In the genomic region with DNA sequence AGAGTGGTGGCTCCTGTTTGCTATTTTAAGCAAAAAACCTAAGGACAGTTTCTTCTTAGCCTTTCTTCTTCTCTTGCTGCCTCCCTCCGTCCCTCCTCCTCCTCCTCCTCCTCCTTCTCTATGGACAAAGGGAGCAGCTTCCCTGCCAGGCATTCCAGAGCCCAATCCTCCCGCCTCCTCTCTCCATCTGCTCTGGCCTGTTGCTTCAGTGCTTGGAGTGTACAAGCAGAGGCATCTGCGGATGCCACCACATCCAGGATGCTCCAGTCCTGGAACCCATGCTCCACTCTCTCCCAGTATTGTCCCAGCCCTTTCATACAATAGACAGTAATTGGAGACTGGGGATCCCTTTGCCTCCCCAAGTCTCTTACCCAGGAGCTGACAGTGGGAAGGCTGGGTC, we compare ENCODE assay signal across 8 mouse cellular contexts. TPM values are rescaled to one million over a fixed set of nuclear protein-coding genes. Genes with fewer than 3 reads are reported as not detected.
DNase-seq lines count a peak whose midpoint lies in the region; ATAC-seq and TF ChIP-seq lines count a peak whose summit lies in the region.

No protein-coding gene starts in this region.

- H3K4me1 ChIP-seq in CH12.LX (ENCODE audit: control insufficient read depth in 1 of 2, insufficient read depth in 2 of 2), result peaks cover 7 to 46% of the 10 kb centered on the region in 2 experiments
- peaks cover 15% of the 10 kb centered on the region for H3K4me1 ChIP-seq in bone marrow macrophage, adult 2 months (ENCODE audit: control insufficient read depth, insufficient read depth, low read length)
- H3K4me1 ChIP-seq in forebrain, embryonic 15.5 days, result peaks cover 27% of the 10 kb centered on the region
- H3K4me1 ChIP-seq in limb, embryonic 13.5 days, result peaks cover 11% of the 10 kb centered on the region
- H3K4me1 ChIP-seq in neural tube, embryonic 11.5 days (ENCODE audit: control insufficient read depth, insufficient read depth, low read length), result peaks cover 19% of the 10 kb centered on the region

- WGBS in forebrain, embryonic 15.5 days, result 0% methylated on average over 3 of the region's 3 CpGs
- WGBS in limb, embryonic 13.5 days, result 10% methylated on average over 3 of the region's 3 CpGs
- WGBS in neural tube, embryonic 11.5 days, result 2% methylated on average over 3 of the region's 3 CpGs

- no peak for TF ChIP-seq EP300 in CH12.LX (IDR thresholded peaks at IDR 0.05; ENCODE audit: low read length)

- no peaks in the 10 kb centered on the region for H3K27me3 ChIP-seq in CH12.LX (replicated peaks)
- no peaks in the 10 kb centered on the region for H3K27me3 ChIP-seq in forebrain, embryonic 15.5 days
- H3K27me3 ChIP-seq in limb, embryonic 13.5 days, result peaks cover 12% of the 10 kb centered on the region
- H3K27me3 ChIP-seq in neural tube, embryonic 11.5 days (ENCODE audit: control insufficient read depth, insufficient read depth, low read length), result no peaks in the 10 kb centered on the region

- peak overlapping the region; percentile 80 for H3K9ac ChIP-seq in CH12.LX (ENCODE audit: insufficient read depth, low read depth)
- peak overlapping the region; percentile 80 for H3K9ac ChIP-seq in forebrain, embryonic 15.5 days (replicated peaks)
- peak overlapping the region; percentile 39; the same call in 1 of the 2 replicates for H3K9ac ChIP-seq in limb, embryonic 13.5 days
- peak overlapping the region; percentile 99 for H3K9ac ChIP-seq in neural tube, embryonic 11.5 days (ENCODE audit: low read length)

- no peak for DNase-seq in CH12.LX (ENCODE audit: extremely low read depth)
- peak; percentile 43 for DNase-seq in heart, postnatal 4 days
- DNase-seq in neural tube, embryonic 11.5 days (ENCODE audit: low spot score), result peak; percentile 61
- DNase-seq in urinary bladder, postnatal 10 days (ENCODE audit: low spot score), result no peak

- peak overlapping the region; percentile 73 to 99 (median 96) for H3K4me3 ChIP-seq in CH12.LX (replicated peaks in 1 of 3; ENCODE audit: low read depth in 2 of 3, low read length in 2 of 3, poor library complexity in 1 of 3)
- H3K4me3 ChIP-seq in bone marrow macrophage, adult 2 months (ENCODE audit: insufficient read depth, low read length), result peak overlapping the region; percentile 96
- peak overlapping the region; percentile 75 for H3K4me3 ChIP-seq in forebrain, embryonic 15.5 days
- peak overlapping the region; percentile 79 for H3K4me3 ChIP-seq in limb, embryonic 13.5 days
- H3K4me3 ChIP-seq in neural tube, embryonic 11.5 days (ENCODE audit: low read depth, low read length), result peak overlapping the region; percentile 89

- no peak for TF ChIP-seq POLR2A in CH12.LX (IDR thresholded peaks at IDR 0.05; ENCODE audit: low read depth, low read length)
- no peak for TF ChIP-seq POLR2A in bone marrow macrophage, adult 2 months (IDR thresholded peaks at IDR 0.05; ENCODE audit: borderline replicate concordance, low read depth, low read length)

- TF ChIP-seq CTCF in CH12.LX (conservative IDR thresholded peaks at IDR 0.05 in 1 of 2, IDR thresholded peaks at IDR 0.05 in 1 of 2; ENCODE audit: low read depth in 2 of 2, low read length in 2 of 2), result no peak
- TF ChIP-seq CTCF in bone marrow macrophage, adult 2 months (IDR thresholded peaks at IDR 0.05; ENCODE audit: low read depth, low read length), result no peak

- H3K27ac ChIP-seq in CH12.LX (ENCODE audit: insufficient read depth, low read depth), result no peak overlapping the region
- H3K27ac ChIP-seq in bone marrow macrophage, adult 2 months (ENCODE audit: insufficient read depth, low read depth, low read length), result no peak overlapping the region
- H3K27ac ChIP-seq in forebrain, embryonic 15.5 days (replicated peaks), result peak overlapping the region; percentile 90
- H3K27ac ChIP-seq in limb, embryonic 13.5 days, result no peak overlapping the region
- H3K27ac ChIP-seq in neural tube, embryonic 11.5 days (ENCODE audit: low read depth, low read length), result peak overlapping the region; percentile 97

- H3K79me2 ChIP-seq in CH12.LX (replicated peaks; ENCODE audit: control insufficient read depth, extremely low read depth, insufficient read depth, poor library complexity, severe bottlenecking), result peaks cover 18% of the 10 kb centered on the region

- peak overlapping the region; percentile 83 for H3K4me2 ChIP-seq in CH12.LX (ENCODE audit: insufficient read depth, low read depth, poor library complexity, severe bottlenecking)
- H3K4me2 ChIP-seq in forebrain, embryonic 15.5 days (replicated peaks), result peak overlapping the region; percentile 65
- H3K4me2 ChIP-seq in limb, embryonic 13.5 days (replicated peaks), result peak overlapping the region; percentile 92
- H3K4me2 ChIP-seq in neural tube, embryonic 11.5 days (ENCODE audit: low read depth), result peak overlapping the region; percentile 52

- dilution Hi-C loops in CH12.LX (cut with MboI; ENCODE audit: extremely low pct_ligation_motif_present, extremely low pct_unique_long_range_greater_than_20kb, low sequenced_read_pairs), result no loop called here

- TF ChIP-seq RAD21 in CH12.LX (IDR thresholded peaks at IDR 0.05; ENCODE audit: low read depth, low read length), result no peak

- peak; percentile 44 for ATAC-seq in forebrain, embryonic 15.5 days (replicated peaks)
- no peak for ATAC-seq in limb, embryonic 13.5 days (ENCODE audit: low FRiP score, low read depth)
- peak; percentile 31; the same call in 1 of the 2 replicates for ATAC-seq in neural tube, embryonic 11.5 days (ENCODE audit: insufficient read depth, low FRiP score, low TSS enrichment)
- ATAC-seq in granulocyte monocyte progenitor cell, adult 5-6 weeks (replicated peaks; ENCODE audit: poor library complexity, severe bottlenecking), result no peak

- in situ Hi-C loops in CH12.LX (cut with MboI; ENCODE audit: low pct_ligation_motif_present, low pct_unique_long_range_greater_than_20kb, low sequenced_read_pairs), result loop anchor here (5.0 kb wide), 1 partner anchor 38 kb away; a partner anchor contains a TSS

- H3K9me3 ChIP-seq in CH12.LX (replicated peaks; ENCODE audit: low read length), result no peaks in the 10 kb centered on the region
- H3K9me3 ChIP-seq in forebrain, embryonic 15.5 days, result no peaks in the 10 kb centered on the region
- no peaks in the 10 kb centered on the region for H3K9me3 ChIP-seq in limb, embryonic 13.5 days
- H3K9me3 ChIP-seq in neural tube, embryonic 11.5 days (ENCODE audit: control insufficient read depth, low read length), result no peaks in the 10 kb centered on the region

- H3K36me3 ChIP-seq in CH12.LX (replicated peaks in 1 of 2; ENCODE audit: control insufficient read depth in 1 of 2, insufficient read depth in 1 of 2, low read length in 1 of 2), result peaks cover 0 to 33% of the 10 kb centered on the region in 2 experiments
- H3K36me3 ChIP-seq in forebrain, embryonic 15.5 days, result peaks cover 2% of the 10 kb centered on the region; the same call in 1 of the 2 replicates
- no peaks in the 10 kb centered on the region for H3K36me3 ChIP-seq in limb, embryonic 13.5 days
- no peaks in the 10 kb centered on the region for H3K36me3 ChIP-seq in neural tube, embryonic 11.5 days (ENCODE audit: control insufficient read depth, insufficient read depth, low read length)

TF ChIP-seq in CH12.LX, 34 proteins besides CTCF, POLR2A, EP300 and RAD21 (continues in another document):
- TF ChIP-seq JUN (IDR thresholded peaks at IDR 0.05; ENCODE audit: insufficient read depth, low read depth, low read length) (no peak), E2F4 (IDR thresholded peaks at IDR 0.05; ENCODE audit: insufficient replicate concordance, low read depth, low read length) (no peak), NRF1 (IDR thresholded peaks at IDR 0.05; ENCODE audit: low read depth, low read length) (no peak), TBP (conservative IDR thresholded peaks at IDR 0.05; ENCODE audit: low read depth, low read length) (no peak), ETS1 (conservative IDR thresholded peaks at IDR 0.05; ENCODE audit: low read depth, low read length) (no peak)

RNA-seq across cellular contexts. Expression of a gene that starts 1.1 kb away (rescaled TPM):
- total RNA-seq in CH12.LX (2012; rRNA removed), result 19.2 and 21.2 TPM in 2 replicates
- total RNA-seq in CH12.LX (2014; rRNA removed), result 15.6 and 16.4 TPM in 2 replicates
- polyA plus RNA-seq in CH12.LX (2012; ENCODE audit: insufficient read length, low read depth), result 28.7 and 30.5 TPM in 2 replicates
- 18.5 and 19.3 TPM in 2 replicates for polyA plus RNA-seq in bone marrow macrophage, adult 2 months (2012; ENCODE audit: insufficient read depth, insufficient read length, missing spikeins)
- polyA plus RNA-seq in forebrain, embryonic 15.5 days (2015; fragmentation: Nextera tagmentation; extraction: Ambion mirVana), result 16.8 and 19.3 TPM in 2 replicates
- 1 to 10 TPM; 7.7 to 8.9 TPM for total RNA-seq in heart, postnatal 4 days (2021)
- polyA plus RNA-seq in limb, embryonic 13.5 days (2015; fragmentation: Nextera tagmentation; extraction: Ambion mirVana), result 5.2 and 5.8 TPM in 2 replicates
- polyA plus RNA-seq in neural tube, embryonic 11.5 days (2014; fragmentation: Nextera tagmentation; extraction: Ambion mirVana), result 60.1 and 71.8 TPM in 2 replicates
- total RNA-seq in granulocyte monocyte progenitor cell, adult 5-6 weeks (2014; fragmentation: Nextera tagmentation), result 48.3 and 48.4 TPM in 2 replicates
- 38.7 and 47.3 TPM in 2 replicates for total RNA-seq in granulocyte monocyte progenitor cell, adult 5-6 weeks (2017)

RNA-seq across cellular contexts. Expression of a gene that starts 39.5 kb away (rescaled TPM):
- 43.8 and 53.6 TPM in 2 replicates for total RNA-seq in CH12.LX (2012; rRNA removed)
- total RNA-seq in CH12.LX (2014; rRNA removed), result 67.0 and 68.0 TPM in 2 replicates
- 241 and 270 TPM in 2 replicates for polyA plus RNA-seq in CH12.LX (2012; ENCODE audit: insufficient read length, low read depth)
- polyA plus RNA-seq in bone marrow macrophage, adult 2 months (2012; ENCODE audit: insufficient read depth, insufficient read length, missing spikeins), result 2,155 and 2,361 TPM in 2 replicates
- polyA plus RNA-seq in forebrain, embryonic 15.5 days (2015; fragmentation: Nextera tagmentation; extraction: Ambion mirVana), result 0.55 and 0.56 TPM in 2 replicates
- total RNA-seq in heart, postnatal 4 days (2021), result 1 to 10 TPM; 4.5 to 5.7 TPM
- polyA plus RNA-seq in limb, embryonic 13.5 days (2015; fragmentation: Nextera tagmentation; extraction: Ambion mirVana), result 0.50 TPM in 2 replicates
- 1.1 and 1.2 TPM in 2 replicates for polyA plus RNA-seq in neural tube, embryonic 11.5 days (2014; fragmentation: Nextera tagmentation; extraction: Ambion mirVana)
- 62.2 and 69.2 TPM in 2 replicates for total RNA-seq in granulocyte monocyte progenitor cell, adult 5-6 weeks (2014; fragmentation: Nextera tagmentation)
- total RNA-seq in granulocyte monocyte progenitor cell, adult 5-6 weeks (2017), result 53.0 and 54.8 TPM in 2 replicates

RNA-seq across cellular contexts. Expression of a gene that starts 45.4 kb away (rescaled TPM):
- total RNA-seq in CH12.LX (2012; rRNA removed) (47.6 and 53.6 TPM in 2 replicates), CH12.LX (2014; rRNA removed) (92.6 and 110 TPM in 2 replicates)
- polyA plus RNA-seq in CH12.LX (2012; ENCODE audit: insufficient read length, low read depth), result 102 and 103 TPM in 2 replicates
- 101 and 108 TPM in 2 replicates for polyA plus RNA-seq in bone marrow macrophage, adult 2 months (2012; ENCODE audit: insufficient read depth, insufficient read length, missing spikeins)
- polyA plus RNA-seq in forebrain, embryonic 15.5 days (2015; fragmentation: Nextera tagmentation; extraction: Ambion mirVana), result 8.9 and 9.4 TPM in 2 replicates
- total RNA-seq in heart, postnatal 4 days (2021), result 10 to 100 TPM; 23.1 to 23.8 TPM
- 17.5 and 19.3 TPM in 2 replicates for polyA plus RNA-seq in limb, embryonic 13.5 days (2015; fragmentation: Nextera tagmentation; extraction: Ambion mirVana)
- polyA plus RNA-seq in neural tube, embryonic 11.5 days (2014; fragmentation: Nextera tagmentation; extraction: Ambion mirVana), result 22.5 and 24.5 TPM in 2 replicates
- 156 and 158 TPM in 2 replicates for total RNA-seq in granulocyte monocyte progenitor cell, adult 5-6 weeks (2014; fragmentation: Nextera tagmentation)
- total RNA-seq in granulocyte monocyte progenitor cell, adult 5-6 weeks (2017), result 230 and 279 TPM in 2 replicates

Comparison
In these comparisons a context has a peak if more than half of its experiments do, and no peak if none do; other contexts are left out.
1. DNase-seq: peak in heart, postnatal 4 days (single experiment) and neural tube, embryonic 11.5 days (single experiment); none in CH12.LX (single experiment) and urinary bladder, postnatal 10 days (single experiment).
2. H3K27ac ChIP-seq: peak in forebrain, embryonic 15.5 days (single experiment) and neural tube, embryonic 11.5 days (single experiment); none in CH12.LX (single experiment), bone marrow macrophage, adult 2 months (single experiment) and limb, embryonic 13.5 days (single experiment).
3. H3K9ac ChIP-seq: peak in every context shown above with its lines; median percentile 99 in neural tube, embryonic 11.5 days; 80 in CH12.LX; 80 in forebrain, embryonic 15.5 days; 39 in limb, embryonic 13.5 days.
4. ATAC-seq: peak in forebrain, embryonic 15.5 days (single experiment) and neural tube, embryonic 11.5 days (single experiment); none in limb, embryonic 13.5 days (single experiment) and granulocyte monocyte progenitor cell, adult 5-6 weeks (single experiment).
5. RNA of a gene that starts 39.5 kb away (polyA plus RNA-seq): 2,155 to 2,361 TPM in bone marrow macrophage, adult 2 months and 241 to 270 TPM in CH12.LX; 1.1 to 1.2 TPM in neural tube, embryonic 11.5 days, 0.55 to 0.56 TPM in forebrain, embryonic 15.5 days and 0.50 TPM in limb, embryonic 13.5 days; every median in the first group is over 100 times any median in the second.
6. Peak in every context shown above with its lines, with median percentiles within 50 percentile points of each other: H3K4me2 ChIP-seq and H3K4me3 ChIP-seq.